Mouse (Mus musculus) adrenal gland, postnatal 25 days (tissue): ENCODE results near the gene Gatd1. TPM values are rescaled to one million over a fixed set of nuclear protein-coding genes. Genes with fewer than 3 reads are reported as not detected.

Source experiments
- DNase-seq: peaks from one replicate; pipeline ENCODE4 v3.0.0; 2021; ENCODE audit warnings: mixed read lengths
- total RNA-seq: library from RNA; stranded (reverse); gene quantifications from 2 replicates; pipeline ENCODE4 v1.2.3, GENCODE M21; 2021

Gatd1 gene
- total RNA-seq, 1 experiment from 2014 or later: 58.9 TPM

DNA sequence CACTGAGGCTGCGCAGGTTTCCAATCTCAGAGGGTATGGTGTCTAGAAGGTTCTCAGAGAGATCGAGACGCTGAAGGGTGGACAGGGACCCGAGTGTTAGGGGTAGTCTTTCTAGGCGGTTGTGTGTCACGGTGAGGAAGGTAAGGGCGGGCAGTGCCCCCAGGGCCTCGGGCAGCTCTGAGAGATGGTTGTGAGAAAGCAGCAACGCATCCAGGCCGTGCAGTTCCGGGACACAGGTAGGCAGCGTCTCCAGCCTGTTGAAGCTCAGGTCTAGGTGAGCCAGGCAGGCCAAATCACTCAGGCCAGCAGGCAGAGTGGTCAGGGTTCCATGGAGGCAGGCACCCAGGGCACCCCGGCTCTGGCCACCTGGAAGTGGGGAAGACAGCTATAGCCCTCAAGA lies 28.3 kb upstream of the Gatd1 start:
- DNase-seq: no peak

DNA sequence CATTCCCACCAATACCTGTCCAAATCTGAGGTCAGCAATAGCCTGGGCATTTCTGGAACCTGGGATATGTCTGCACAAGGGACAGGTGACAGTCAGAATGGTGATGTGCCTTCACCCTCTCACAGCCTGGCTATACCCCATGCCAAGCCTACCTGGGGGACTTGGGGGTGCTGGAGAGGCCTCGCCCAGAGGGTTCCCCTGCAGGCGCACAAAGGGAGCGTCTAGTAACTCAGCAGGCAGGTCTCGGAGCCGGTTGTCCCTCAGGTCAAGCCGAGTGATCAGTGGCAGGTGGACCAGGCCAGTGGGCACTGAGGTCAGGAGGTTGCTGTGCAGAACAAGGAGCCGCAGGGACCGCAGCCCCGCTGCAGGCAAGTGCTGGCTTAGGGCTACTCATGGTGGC lies 27.5 kb upstream of the Gatd1 start:
- DNase-seq: no peak

DNA sequence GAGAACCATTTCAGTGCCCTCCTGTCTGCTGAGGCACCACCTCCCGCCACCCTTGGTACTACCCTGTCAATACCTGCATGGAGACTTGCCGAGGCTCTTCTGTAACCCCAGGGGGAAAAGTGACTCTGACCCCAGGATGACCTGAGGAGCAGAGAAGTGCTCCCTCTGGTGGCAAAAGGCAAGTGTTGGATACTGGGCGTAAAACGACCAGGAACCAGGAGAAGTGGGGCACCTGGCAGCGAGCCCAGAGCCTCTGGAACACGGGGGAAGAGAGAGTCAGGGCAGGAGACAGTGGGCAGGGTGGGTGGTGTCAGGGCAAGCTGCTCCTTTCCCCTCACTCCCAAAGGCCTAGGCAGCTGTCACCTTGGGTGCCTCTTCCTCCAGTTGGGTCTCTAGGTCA lies 26.7 kb upstream of the Gatd1 start:
- peak; percentile 69 for DNase-seq

DNA sequence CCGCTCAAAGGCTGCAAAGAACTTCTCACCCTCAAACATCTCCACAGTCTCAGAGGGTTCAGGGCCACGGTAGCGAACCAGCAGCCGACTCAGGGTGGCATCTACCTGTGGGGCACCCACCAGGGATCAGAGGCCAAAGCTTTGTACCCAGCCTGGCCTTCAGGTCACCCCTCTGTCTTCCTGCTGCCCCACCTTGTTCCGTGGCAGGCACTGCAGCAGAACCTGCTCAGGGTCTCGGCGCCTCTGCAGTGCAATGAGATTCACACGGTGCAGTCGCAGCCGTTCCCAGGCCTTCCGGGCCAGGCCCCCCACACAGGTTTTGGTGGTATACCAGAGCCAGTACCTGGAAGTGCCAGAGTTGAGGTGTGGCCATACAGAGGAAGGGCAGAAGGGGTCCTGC lies 25.9 kb upstream of the Gatd1 start:
- DNase-seq: no peak

DNA sequence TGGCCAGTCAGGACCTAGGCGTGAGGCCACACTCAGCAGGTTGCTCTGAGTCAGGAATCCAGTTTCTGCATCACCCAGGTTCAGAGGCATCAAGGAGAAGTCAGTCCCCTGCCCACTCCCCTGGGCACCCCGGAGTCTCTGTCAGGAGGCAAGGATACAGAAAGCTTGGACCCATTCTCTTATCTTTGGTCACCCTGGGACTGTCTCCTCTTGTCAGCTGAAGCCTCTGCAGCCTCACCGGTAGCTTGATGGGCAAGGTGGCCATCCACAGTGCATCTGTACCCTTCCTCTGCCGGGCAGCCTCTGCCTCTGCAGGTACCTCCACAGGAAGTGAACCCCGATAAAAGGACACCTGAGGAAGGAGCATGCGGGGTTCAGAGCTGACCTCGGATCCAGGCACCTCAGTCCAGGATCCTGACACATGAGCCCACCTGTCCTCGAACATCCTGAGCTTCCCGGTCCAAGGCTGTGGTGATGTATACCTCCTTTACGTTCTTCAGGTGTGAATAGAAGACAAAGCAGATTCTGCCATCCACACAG lies 25.3 kb upstream of the Gatd1 start:
- DNase-seq: no peak

DNA sequence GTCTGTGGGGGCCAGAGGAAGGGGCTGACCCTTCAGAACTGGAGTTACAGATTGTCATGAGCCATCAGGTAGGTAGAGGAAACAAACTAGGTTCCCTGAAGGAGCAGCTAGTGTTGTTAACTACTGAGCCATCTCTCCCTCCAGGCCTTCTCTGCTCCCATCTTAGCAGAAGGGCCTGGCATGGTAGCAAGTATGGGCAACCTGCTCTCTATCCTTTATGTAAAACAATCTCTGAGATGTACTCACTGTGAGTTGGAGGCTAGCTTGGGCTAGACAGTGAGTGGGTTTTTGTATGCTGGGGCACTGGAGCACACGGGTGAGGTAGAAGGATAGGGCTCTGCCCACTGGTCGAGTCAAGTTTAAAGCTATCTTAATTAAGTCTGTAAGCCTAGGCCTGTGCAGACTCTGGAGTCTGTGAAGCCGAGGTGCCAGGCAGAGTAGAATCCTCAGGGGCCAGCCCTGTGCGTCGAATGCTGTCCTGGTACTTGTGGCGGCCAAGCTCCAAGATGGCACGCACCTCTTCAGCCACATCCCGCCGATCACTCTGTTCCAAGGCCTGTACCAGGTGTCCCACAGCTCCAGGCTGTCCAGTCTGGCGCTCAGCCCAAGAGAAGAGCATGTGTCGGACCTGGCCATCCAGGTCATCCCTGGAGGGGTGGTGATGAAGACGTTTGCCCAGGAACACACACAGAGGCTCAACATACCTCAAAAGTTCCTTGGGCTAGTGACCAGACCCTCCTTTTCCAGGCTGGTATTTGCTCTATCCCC lies 24.4 kb upstream of the Gatd1 start:
- DNase-seq: no peak

DNA sequence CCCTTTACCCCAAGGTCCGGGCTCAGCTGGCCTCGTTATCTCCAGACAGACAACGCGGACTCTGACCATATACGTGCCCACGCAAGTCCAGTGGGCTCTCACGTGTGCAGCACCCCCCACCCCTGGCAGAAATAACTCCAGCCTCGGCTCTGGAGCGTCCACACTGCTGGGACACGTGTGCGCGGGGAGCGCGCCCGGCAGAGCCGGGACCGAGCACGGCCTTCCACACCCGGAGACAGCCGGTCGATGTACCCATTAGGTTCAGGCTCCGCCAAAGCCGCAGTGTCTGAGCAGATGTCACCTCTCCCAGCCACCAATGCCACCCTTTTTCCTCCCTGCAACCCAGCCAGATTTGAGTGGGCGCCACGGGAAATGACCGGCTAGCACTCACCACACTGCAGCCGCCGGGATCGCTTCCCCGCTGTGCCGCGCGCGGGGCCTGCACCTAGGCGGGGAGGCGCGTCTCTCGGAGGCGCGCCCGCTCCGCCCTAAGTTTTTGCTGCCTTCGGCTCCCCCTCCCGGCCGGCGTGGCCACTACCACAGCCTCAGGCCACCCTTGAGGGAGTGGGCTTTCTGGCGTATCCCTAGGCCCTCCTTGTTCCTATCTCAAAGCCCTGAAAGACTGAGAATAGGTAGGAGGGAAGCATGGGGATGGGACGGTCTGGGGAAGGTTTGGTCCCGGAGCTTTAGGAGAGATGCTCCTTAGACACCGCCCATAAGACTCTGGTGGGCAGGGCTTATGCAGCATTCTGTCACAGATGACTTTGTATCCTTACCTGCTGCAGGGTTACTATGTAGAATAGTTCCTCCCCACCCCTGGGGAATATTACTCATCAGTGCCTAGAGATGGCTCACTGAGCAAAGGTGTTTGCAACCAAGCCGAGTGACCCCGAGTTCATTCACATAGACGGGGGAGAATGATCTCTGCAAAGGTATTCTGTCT lies 23.5 kb upstream of the Gatd1 start, which contains the start of gene Slc25a22:
TSS of gene Slc25a22 (minus strand) at position 715 of the 943 bp plus-strand sequence.
- DNase-seq: peak; percentile 88

DNA sequence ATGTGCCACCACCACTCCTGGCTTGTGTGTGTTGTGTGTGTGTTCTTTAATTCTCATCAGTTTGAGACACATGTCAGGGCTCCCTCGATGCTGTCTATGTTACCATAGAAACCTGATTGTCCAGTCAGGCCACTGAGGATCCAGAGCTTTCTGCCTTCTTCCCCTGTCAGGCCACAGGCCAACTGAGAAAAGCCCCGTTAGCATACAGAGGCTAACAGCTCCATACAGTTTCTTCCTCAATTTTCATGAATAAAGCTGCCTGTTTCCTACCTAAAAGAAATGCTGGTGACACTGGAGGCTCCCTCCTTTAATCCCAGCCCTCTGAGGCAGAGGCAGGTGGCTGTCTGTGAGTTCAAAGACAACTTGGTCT lies 22.6 kb upstream of the Gatd1 start:
- no peak for DNase-seq

DNA sequence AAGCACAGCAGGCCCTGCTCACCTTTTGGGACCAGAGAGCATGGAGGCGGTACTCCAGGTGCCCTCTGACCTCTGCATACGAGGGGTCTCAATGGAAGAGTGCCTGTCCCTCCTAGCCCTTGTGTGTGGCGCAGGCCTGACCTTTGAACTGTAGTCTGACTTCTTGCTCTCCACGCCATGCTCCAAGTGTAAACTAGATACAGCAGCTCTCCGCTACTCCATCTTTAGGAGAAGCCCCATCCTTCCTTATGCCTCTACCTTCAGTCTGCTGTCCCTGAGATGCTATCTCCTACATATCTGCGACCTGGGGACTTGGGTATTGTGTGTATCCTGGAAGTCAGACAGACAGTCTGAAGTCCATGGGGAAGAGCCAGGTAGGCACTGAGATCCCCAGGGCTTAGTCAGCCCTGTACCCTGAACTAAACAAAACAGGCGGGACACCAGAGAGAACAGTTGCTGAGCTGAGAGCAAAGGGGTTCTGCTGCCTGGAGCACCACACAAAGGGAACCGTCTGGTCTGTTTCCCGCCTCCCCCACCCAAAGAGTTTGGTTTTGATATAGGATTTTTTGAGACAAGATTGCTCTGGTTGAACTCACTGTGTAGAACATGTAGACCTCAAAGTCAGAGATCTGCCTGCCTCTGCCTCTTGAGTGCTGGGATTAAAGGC lies 22.1 kb upstream of the Gatd1 start:
- no peak for DNase-seq

DNA sequence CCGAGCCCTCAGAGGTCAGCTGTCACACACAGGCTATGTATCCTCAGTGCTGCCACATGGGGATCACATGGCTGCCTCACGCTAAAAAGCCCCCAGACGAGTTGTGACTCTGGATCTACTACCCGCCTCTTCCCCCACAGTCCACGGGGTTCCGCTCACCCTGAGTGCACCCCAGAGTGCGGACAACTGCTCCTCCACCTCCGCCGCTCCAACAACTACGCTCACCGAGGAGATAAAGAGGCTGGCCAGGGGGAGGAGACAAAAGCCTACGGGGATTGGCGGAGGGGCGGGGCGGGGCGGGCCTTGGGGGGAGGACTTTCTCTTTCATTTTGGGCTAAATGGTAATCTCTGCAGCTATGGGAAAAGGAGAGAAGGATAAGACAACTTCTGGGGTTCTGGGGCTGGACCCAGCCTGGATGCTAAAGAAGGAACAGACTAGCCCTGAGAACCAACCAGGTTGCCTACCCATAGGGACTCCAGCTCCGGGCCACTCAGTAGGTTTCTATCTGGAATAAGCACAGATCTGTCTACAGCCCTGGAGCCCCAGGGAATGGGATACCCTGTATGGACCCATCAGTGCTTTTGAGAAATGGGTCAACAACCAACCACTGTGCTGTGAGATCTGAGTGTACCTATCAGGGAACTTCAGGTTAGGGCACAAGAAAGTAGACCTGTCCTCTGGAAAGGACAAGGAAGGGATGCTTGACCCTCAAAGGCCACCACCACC lies 21.4 kb upstream of the Gatd1 start:
- DNase-seq: peak; percentile 72

DNA sequence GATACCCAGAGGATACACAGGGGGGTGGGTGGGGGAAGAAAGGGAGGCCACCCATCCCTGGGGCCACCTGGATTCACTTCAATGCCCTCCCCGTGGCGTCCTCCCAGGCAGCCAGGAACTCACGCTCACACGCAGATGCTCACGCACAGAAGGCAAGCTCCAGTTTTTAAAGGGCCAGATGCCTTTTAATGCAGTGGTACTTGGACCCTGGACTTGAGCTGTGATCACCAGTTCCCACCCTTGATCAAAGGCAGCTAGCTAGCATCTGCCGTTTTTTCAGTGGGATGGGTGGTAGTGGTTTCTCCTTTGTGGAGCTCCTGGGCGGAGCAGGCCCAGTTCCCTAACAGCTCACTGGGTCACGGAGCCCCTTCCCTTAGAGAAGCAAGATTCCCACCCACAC lies 20.5 kb upstream of the Gatd1 start:
- DNase-seq: peak; percentile 55

DNA sequence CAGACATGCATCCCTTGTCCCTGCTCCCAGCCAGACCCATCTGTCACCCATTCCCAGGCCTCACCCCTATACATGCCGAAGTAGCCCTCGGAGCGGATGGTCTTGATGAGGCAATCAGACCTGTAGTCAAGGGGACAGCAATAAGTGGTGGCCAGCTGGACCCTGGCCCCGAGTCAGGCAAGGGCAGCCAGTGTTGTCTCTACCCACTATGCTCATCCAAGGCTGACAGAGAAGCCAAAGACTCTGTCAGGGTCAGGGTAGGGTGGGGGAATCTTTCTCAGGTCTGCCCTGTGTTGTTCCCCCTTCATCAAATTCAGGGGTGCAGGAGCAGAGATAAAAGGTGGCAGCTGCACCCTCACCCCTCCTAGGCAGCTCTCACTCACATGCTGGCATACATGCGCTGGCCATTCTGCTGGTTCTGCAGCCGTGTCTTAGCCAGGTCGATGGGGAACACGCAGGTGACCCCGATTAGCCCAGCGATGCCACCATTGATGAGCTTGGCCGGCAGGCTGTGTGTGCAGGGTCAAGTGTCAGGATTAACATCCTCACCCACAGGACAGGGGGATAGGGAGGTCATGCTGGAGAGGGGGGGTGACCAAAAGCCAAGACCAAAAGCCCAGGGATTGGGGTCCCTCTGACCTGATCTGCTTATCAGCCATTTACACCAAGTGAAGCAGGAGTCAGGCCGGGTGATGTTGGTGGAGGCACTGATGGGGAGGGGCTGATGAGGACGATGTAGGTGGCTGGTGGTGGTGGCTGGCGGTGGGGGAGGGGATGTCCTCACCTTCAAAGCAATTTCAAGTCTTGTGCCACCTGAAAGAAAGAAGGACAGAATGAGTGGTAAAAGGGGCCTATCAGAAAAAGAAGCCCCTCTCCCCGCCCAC lies 19.8 kb upstream of the Gatd1 start:
- no peak for DNase-seq

DNA sequence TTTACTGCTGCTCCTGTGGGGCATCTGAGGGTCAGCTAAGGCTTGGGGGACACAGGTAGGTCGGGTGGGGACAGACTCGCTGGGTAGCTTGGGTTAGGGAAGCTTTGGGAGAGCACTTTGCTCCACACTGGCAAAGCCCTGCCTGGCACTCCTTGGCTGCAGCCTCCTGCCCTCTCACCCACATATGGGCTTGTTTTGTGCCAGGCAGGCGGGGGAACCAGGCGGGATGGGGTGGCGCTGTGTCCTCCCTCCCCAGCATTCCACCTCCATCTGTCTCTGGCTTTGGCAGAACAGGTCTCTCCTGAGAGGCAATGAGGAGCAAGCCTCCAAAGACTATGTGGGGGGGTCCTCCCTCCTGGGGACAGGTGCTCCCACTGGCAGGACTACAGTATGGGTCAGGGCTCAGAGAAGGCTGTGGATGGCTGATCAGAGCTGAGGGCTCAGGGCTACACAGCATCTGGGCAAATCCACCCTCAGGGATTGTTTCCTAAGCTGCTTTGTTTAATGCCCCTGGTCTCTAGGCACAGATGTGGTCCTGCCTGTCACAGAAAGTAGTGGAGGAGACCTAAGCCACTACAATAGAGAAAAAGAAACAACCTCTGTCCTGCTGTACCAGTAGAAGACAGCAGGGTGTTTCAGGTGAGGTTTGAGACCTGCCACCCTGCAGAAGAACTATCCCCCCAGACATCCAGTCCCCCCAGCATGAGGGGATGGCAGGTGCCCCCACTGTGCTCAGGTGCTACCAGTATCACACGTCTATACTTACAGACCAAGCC lies 19.0 kb upstream of the Gatd1 start:
- peak; percentile 78 for DNase-seq

DNA sequence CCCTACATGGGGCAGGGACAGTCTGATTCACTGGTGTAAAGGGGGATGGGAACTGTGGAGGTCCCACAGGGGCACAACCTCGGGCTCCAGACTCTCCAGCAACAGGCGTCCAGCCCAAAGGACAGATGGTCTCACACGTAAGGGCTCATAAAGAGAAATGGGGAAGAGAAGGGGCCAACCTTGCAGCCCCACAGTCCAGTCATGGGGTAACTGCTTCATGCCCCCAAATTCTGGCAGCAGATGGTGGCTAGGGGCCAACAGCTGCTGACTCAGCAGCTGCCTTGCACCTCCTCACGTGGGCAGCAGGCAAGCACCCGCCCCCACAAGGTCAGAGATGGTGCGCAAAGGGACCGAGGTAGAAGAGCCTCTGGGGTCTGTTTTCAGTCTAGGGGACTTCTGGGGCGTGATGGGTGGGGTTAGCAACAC lies 18.3 kb upstream of the Gatd1 start:
- peak; percentile 86 for DNase-seq

DNA sequence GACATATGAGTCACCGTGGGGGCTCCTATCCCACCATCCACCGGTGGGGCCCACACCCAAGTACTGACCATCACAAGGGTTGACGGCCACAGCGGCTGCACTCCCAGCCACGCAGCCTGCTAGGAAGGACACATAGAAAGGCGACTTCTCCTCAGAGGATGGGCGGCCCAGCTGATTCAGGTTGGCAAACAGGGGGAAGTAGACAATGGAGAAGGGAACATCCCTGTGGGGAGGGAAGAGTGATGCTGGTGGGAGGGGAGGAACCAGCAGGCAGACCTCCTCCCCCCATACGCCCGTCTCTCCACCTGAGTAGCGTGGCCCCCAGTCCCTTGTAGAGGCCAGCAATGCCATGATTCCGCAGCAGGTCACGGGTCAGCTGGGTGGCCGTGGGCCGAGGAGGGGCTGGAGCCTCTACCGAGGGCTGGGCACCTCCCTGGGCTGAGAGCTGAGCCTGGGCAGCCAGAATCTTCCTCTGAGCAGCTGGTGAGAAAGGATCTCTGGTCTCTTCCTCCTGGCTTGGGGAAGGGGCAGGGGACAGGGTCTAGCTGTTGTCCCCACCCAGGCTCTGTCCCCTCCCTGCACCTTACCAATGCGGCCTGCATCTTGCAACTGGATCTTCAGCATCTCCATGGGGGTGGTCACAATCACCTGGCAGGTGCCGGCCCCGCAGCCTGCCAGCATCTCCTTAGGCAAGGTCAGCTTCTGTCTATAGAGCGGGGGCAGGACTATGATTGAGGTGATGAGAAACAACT lies 17.7 kb upstream of the Gatd1 start:
- no peak for DNase-seq

DNA sequence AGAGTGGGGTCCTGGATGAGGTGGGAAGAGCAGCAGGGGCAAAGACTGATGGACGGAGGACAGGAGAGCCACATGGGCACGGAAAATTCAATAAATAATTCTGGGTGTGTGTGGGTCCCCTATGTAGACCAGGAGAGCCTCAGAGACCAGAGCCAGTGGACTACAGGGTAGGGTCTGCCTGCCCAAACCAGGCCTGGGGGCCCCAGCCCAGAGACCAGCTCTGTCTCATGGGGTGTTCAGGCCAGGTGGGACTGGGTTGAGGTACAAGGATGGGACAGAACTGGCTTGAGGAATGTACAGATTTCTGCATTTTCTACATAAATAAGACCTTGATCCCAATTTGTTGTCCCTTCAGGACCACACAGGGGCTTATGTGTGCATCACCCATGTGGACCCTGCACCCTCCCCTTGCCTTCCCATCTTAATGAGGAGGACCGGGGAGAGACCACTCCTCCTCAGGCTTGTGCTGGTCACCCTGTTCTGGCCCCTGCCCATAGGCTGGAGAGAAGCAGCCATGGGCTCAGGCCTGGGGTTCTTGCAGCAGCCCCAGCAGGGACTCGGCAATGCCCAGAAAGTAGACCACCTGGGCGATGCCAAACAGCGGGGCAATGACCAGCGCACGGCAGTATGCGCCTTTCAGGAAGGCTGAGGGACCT lies 16.8 kb upstream of the Gatd1 start:
- DNase-seq: no peak

DNA sequence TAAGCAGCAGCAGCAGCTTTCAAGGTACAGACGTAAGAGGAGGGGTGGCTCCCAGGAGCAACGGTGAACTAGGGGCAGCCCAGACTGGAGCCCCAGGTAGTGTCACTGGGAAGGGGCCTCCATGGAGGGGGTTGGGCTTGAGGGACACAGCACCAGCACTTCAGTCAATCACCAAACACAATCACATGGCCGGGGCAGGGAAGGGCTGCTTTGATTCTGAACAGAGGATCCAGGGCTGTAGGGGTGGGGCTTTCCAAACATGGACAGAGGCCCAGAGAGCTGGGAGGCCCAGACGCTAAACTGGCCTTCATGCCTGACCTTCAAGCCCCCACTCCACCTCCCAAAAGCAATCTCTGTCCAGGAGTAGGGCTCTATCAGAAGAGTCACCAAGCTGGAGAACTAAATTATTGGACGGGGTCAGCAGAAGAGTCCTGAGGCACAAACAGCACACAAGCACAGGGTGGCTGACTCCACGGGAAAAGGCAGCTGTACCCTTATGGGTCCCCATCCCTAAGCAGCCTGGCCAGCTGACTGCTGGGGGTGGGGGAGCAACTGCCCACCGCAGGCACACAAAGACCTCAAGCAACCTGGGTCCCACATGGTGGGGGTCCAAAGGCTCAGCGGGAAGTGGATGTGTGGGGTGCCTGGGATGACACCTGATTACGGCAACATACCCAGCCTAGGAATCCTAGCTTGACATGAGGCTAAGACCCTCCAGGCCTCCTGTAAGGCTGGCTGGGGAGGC lies 16.1 kb upstream of the Gatd1 start:
- no peak for DNase-seq

DNA sequence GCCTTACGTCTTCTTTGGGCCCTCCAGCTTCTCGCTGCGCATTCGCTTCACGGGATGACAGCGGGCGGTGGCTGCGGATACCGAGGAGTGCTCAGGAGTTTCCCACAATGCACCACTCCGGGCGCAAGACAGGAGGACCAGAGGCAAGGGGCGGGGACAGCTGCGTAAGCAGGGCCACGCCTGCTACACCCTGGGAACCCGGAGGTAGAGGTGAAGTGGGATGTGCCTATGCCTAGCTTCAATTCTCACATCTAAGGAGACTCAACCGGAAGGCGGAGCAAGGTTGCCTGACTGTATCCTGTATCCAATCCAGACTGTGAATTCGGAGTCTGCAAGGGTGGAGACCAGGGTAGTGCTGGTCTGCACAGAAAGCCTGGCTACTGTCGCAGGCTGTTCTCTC lies 15.4 kb upstream of the Gatd1 start, which contains the start of gene Cend1:
TSS of gene Cend1 (minus strand) at position 182 of the 400 bp plus-strand sequence.
- DNase-seq: peak; percentile 45
